Mouse (Mus musculus): ENCODE measurements around the gene Gm13283. TPM values are rescaled to one million over a fixed set of nuclear protein-coding genes. Genes with fewer than 3 reads are reported as not detected.
"Not testable (repeated sequence)": the region's sequence is repeated elsewhere in the genome, so short reads cannot be mapped to it uniquely, and the experiment has no call there.

Gene Gm13283
- total RNA-seq (2021), result not detected
- not detected in 2 replicates for polyA plus RNA-seq (2012; rRNA removed)
- long read RNA-seq, result 0 reads

DNA sequence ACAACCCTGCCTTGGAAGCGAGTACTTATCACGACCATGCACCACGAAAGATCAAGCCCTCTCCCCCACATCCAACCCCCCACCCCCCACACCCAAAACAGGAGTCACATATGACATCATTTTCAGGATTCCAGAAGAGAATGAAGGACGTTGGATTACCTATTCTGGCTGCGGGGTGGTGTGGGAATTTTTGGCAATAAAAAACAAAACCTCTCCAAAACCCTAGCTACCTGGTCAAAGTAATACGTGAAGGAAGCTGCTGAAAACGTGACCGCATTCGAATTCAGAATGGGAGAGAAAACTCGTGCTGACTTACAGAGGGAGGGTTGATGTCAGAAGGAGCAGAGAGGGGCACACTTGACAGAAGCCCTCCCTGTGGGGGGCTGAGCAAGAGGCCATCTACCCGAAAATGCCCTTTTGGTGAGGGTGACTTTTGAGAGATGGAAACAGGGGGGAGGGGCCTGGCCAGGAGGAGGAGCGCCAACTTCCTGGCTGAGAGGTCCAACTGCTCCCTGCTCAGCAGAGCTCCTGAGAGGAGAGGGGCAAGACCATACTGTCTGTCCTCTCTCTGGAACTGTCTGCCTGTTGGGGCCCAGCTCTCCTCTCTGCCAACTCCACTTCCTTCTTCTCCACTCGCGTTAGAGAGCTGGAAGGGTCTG is at the start of gene Gm13283:
Gene Gm13283 (plus strand): TSS at position 510 of the 659 bp plus-strand sequence.
- peak in 1 of 2 experiments; percentile 44 for DNase-seq
- H3K4me1 ChIP-seq (ENCODE audit: control insufficient read depth, insufficient read depth, low read length); H3K4me3 ChIP-seq; H3K36me3 ChIP-seq (ENCODE audit: control insufficient read depth, insufficient read depth, low read length); H3K27me3 ChIP-seq (ENCODE audit: control insufficient read depth, insufficient read depth, low read length); H3K79me2 ChIP-seq (replicated peaks; ENCODE audit: control insufficient read depth, insufficient read depth, low read length); intact Hi-C loops (cut with DNase I): not testable (repeated sequence)
- H3K9ac ChIP-seq (ENCODE audit: low read depth, low read length), result peak within 1 kb of the TSS; percentile 43; the same call in 1 of the 2 replicates
- peak within 1 kb of the TSS; percentile 40; the same call in 1 of the 2 replicates for H3K27ac ChIP-seq
- 13% methylated on average over 11 of the region's 14 CpGs for WGBS

DNA sequence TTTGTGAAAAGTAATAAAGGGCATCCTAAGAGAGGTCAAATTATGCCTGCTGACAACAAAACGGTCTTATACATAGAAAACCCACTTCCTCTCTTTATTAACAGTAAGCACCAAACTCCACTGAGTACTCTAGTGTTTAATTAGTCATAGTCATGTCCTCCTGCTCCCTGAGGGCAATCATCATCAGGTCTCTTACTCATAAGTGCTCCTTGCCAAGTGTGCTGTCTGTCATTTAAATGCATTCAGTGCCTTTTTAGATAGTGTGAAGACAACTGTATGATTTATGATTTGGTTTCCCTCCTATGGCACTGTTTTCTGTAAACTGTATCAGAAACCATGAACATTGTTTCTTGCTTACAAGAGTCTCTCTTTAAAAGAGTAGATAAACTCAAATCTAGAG is 45.6 kb upstream of the Gm13283 start:
- TF ChIP-seq EP300 (IDR thresholded peaks at IDR 0.05; ENCODE audit: insufficient read depth, low read depth, low read length), result no peak
- TF ChIP-seq POLR2A (IDR thresholded peaks at IDR 0.05; ENCODE audit: insufficient read depth, low read depth, low read length), result no peak
- TF ChIP-seq CTCF (IDR thresholded peaks at IDR 0.05), result no peak
- no peaks in the 10 kb centered on the region for H3K27me3 ChIP-seq (ENCODE audit: control insufficient read depth, insufficient read depth, low read length)
- H3K36me3 ChIP-seq (ENCODE audit: control insufficient read depth, insufficient read depth, low read length), result peaks cover 27% of the 10 kb centered on the region
- peaks cover 8% of the 10 kb centered on the region for H3K4me1 ChIP-seq (ENCODE audit: control insufficient read depth, insufficient read depth, low read length)
- H3K27ac ChIP-seq, result no peak overlapping the region
- no peak overlapping the region for H3K4me3 ChIP-seq
- intact Hi-C loops (cut with DNase I), result loop anchor here (10.0 kb wide), 1 partner anchor 679 kb away; the partner anchor contains the start of gene Mllt3
- DNase-seq, result no peak
- peaks cover 5% of the 10 kb centered on the region for H3K79me2 ChIP-seq (replicated peaks; ENCODE audit: control insufficient read depth, insufficient read depth, low read length)
- 65% methylated on average over 1 of the region's 1 CpGs for WGBS
- no peak overlapping the region for H3K9ac ChIP-seq (ENCODE audit: low read depth, low read length)

DNA sequence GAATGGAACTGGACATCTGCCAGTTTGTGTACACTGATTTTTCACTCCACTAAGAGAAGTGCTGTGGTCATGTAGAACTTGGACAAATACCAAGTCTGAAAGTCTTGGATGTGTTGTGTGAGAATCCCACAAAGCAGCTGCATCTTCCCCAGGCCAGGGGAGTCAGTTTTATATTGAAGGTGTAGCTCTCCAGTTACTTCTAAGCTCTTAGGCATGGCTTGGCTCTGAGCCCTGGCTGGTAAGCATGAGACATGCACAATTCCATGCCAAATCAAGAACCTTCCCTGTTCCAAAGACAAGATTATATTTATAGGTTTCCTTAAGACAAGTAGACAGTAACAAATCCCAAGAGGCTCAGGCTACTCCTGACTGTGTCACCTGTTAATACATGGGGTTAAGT is 44.9 kb upstream of the Gm13283 start:
- no peak for DNase-seq
- no peak overlapping the region for H3K4me3 ChIP-seq
- no peak overlapping the region for H3K9ac ChIP-seq (ENCODE audit: low read depth, low read length)
- H3K79me2 ChIP-seq (replicated peaks; ENCODE audit: control insufficient read depth, insufficient read depth, low read length), result peaks cover 5% of the 10 kb centered on the region
- no peaks in the 10 kb centered on the region for H3K27me3 ChIP-seq (ENCODE audit: control insufficient read depth, insufficient read depth, low read length)
- no peak for TF ChIP-seq EP300 (IDR thresholded peaks at IDR 0.05; ENCODE audit: insufficient read depth, low read depth, low read length)
- TF ChIP-seq POLR2A (IDR thresholded peaks at IDR 0.05; ENCODE audit: insufficient read depth, low read depth, low read length), result no peak
- no peak for TF ChIP-seq CTCF (IDR thresholded peaks at IDR 0.05)
- no peak overlapping the region for H3K27ac ChIP-seq
- peaks cover 11% of the 10 kb centered on the region for H3K4me1 ChIP-seq (ENCODE audit: control insufficient read depth, insufficient read depth, low read length)
- peaks cover 31% of the 10 kb centered on the region for H3K36me3 ChIP-seq (ENCODE audit: control insufficient read depth, insufficient read depth, low read length)
- intact Hi-C loops (cut with DNase I), result loop anchor here (10.0 kb wide), 1 partner anchor 680 kb away; the partner anchor contains the start of gene Mllt3

DNA sequence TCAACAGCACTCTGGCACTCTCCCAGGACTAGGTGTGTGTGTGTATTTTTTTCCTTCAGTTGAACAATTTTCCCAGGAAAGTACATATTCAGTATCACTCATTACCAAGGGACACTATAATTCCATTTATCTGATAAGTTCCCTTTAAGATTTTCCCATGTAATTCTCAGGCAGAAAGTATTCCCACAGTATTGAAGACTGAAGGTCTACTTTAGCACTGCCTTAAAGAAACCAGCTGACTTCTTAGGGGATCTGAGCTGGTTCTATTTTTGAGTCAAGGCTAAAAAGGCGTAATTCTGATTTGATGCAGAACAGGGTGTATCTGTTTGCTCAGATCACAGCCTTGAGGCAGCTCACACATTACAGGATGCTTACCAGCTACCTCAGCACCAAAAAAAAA is 41.2 kb upstream of the Gm13283 start:
- peak overlapping the region; percentile 44; the same call in 1 of the 2 replicates for H3K9ac ChIP-seq (ENCODE audit: low read depth, low read length)
- H3K27me3 ChIP-seq (ENCODE audit: control insufficient read depth, insufficient read depth, low read length), result no peaks in the 10 kb centered on the region
- peak overlapping the region; percentile 67 for H3K4me3 ChIP-seq
- H3K4me1 ChIP-seq (ENCODE audit: control insufficient read depth, insufficient read depth, low read length), result peaks cover 18% of the 10 kb centered on the region
- H3K27ac ChIP-seq, result peak overlapping the region; percentile 6
- TF ChIP-seq POLR2A (IDR thresholded peaks at IDR 0.05; ENCODE audit: insufficient read depth, low read depth, low read length) (no peak), CTCF (IDR thresholded peaks at IDR 0.05) (no peak), EP300 (IDR thresholded peaks at IDR 0.05; ENCODE audit: insufficient read depth, low read depth, low read length) (no peak)
- WGBS, result 0% methylated on average over 1 of the region's 1 CpGs
- H3K36me3 ChIP-seq (ENCODE audit: control insufficient read depth, insufficient read depth, low read length), result peaks cover 42% of the 10 kb centered on the region
- peaks cover 7% of the 10 kb centered on the region for H3K79me2 ChIP-seq (replicated peaks; ENCODE audit: control insufficient read depth, insufficient read depth, low read length)
- no peak for DNase-seq
- intact Hi-C loops (cut with DNase I), result loop anchor here (10.0 kb wide), 1 partner anchor 684 kb away; the partner anchor contains the start of gene Mllt3

DNA sequence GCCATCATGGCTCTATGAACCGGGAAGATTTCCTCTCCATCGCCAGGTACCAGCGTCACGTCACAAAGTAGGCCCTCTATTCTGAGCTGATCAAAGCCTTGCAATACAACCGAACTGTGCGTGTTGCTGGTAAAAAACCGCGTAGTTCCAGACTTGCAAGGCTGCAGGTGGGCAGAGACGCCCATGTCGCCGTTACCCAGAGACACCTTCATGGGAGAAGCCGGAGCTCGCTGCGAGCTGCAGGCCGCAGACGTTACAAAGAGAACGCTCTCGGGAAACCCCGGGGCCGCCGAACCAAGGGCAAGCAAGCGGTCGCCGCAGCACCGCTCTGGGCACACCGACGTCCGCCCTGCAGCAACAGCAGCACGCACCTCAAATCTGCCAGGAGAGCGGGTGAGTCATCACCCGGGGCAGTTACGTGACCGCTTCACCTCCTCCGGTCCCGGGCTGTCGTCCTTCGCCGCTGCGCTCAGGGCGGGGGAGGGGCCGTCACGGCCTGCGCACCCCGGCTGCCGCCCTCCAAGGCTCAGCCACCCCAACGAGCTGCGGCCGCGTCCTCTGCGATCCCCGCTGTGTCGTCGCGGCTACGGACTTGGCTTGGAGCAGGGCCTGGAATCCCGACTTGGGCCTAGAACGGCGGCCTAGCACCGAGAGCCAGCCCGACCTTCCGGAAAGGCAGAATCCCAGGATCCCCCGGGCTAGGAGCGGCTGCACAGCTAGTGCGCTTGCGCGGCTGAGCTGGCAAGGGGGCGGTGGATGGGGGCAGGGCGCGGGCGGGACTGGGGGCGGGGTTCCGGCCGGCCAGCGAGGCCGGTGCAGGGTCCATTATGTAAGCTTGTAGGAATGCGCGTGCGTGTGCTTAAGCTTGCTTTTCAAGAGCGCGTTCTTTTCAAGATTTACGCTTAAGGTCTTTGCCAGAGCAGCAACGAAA is 37.9 kb upstream of the Gm13283 start, which contains the start of the genes Gm26566 and Klhl9:
Gene Gm26566 (plus strand): TSS at position 15 of the 931 bp plus-strand sequence.
Gene Klhl9 (minus strand): TSS at position 675 of the 931 bp plus-strand sequence.
- intact Hi-C loops (cut with DNase I), result no loop called here
- WGBS, result 1% methylated on average over 82 of the region's 82 CpGs
- TF ChIP-seq EP300 (IDR thresholded peaks at IDR 0.05; ENCODE audit: insufficient read depth, low read depth, low read length) (peak; percentile 60; the same call in 1 of the 2 replicates), POLR2A (IDR thresholded peaks at IDR 0.05; ENCODE audit: insufficient read depth, low read depth, low read length) (peak; percentile 94), CTCF (IDR thresholded peaks at IDR 0.05) (no peak)
- Histone ChIP-seq H3K9ac (ENCODE audit: low read depth, low read length) (peak within 1 kb of the TSS; percentile 98), H3K79me2 (replicated peaks; ENCODE audit: control insufficient read depth, insufficient read depth, low read length) (peaks cover 3% of the 10 kb centered on the region), H3K36me3 (ENCODE audit: control insufficient read depth, insufficient read depth, low read length) (peaks cover 26% of the 10 kb centered on the region), H3K4me3 (peak within 1 kb of the TSS; percentile 67), H3K27ac (peak within 1 kb of the TSS; percentile 99), H3K4me1 (ENCODE audit: control insufficient read depth, insufficient read depth, low read length) (peaks cover 12% of the 10 kb centered on the region), H3K27me3 (ENCODE audit: control insufficient read depth, insufficient read depth, low read length) (no peaks in the 10 kb centered on the region)
- peak; percentile 93 to 95 for DNase-seq
